Mouse (Mus musculus) 3134 (cell line): ENCODE measurements around the gene Fam185a.

Experiments
- DNase-seq: peaks from one replicate; pipeline ENCODE4 v3.0.0-alpha.2; 2011; ENCODE audit warnings: low spot score; ENCODE audit not compliant: insufficient read length; ENCODE audit errors: extremely low read depth

Gene Fam185a

GRCm38 (mm10) chr5:21420609-21421008 is 4.1 kb upstream of the Fam185a start:
- no peak for DNase-seq

GRCm38 (mm10) chr5:21426666-21427065 is 1.9 kb downstream of the Fam185a start:
- DNase-seq = no peak

GRCm38 (mm10) chr5:21434148-21434929 is 9.6 kb downstream of the Fam185a start:
- peak; percentile 9 for DNase-seq

GRCm38 (mm10) chr5:21436471-21436975 is 11.8 kb downstream of the Fam185a start:
- no peak for DNase-seq

GRCm38 (mm10) chr5:21438428-21438827 is 13.7 kb downstream of the Fam185a start:
- no peak for DNase-seq

GRCm38 (mm10) chr5:21439446-21440110 is 14.8 kb downstream of the Fam185a start:
- DNase-seq = no peak

GRCm38 (mm10) chr5:21440833-21441530 is 16.2 kb downstream of the Fam185a start:
- DNase-seq = no peak

- DNase-seq = no peak
Measured at GRCm38 (mm10) chr5:21467387-21467786, 42.6 kb downstream of the Fam185a start.

GRCm38 (mm10) chr5:21468100-21468499 is 43.3 kb downstream of the Fam185a start:
- no peak for DNase-seq

- DNase-seq = no peak
Measured at GRCm38 (mm10) chr5:21478428-21478827, 53.7 kb downstream of the Fam185a start.

- DNase-seq = no peak
Measured at GRCm38 (mm10) chr5:21479746-21480145, 55.0 kb downstream of the Fam185a start.

- DNase-seq = peak; percentile 44
Measured at GRCm38 (mm10) chr5:21481521-21481920, 56.8 kb downstream of the Fam185a start.

- DNase-seq = no peak
Measured at GRCm38 (mm10) chr5:21482446-21483222, 57.9 kb downstream of the Fam185a start.

- no peak for DNase-seq
Measured at GRCm38 (mm10) chr5:21483275-21483674, 58.5 kb downstream of the Fam185a start.

- DNase-seq = no peak
Measured at GRCm38 (mm10) chr5:21485197-21485829, 60.6 kb downstream of the Fam185a start.

- no peak for DNase-seq
Measured at GRCm38 (mm10) chr5:21486798-21487197, 62.0 kb downstream of the Fam185a start.

- DNase-seq = peak; percentile 40
Measured at GRCm38 (mm10) chr5:21487306-21487705, 62.5 kb downstream of the Fam185a start.

GRCm38 (mm10) chr5:21487716-21488115 is 63.0 kb downstream of the Fam185a start:
- no peak for DNase-seq

- no peak for DNase-seq
Measured at GRCm38 (mm10) chr5:21488506-21488905, 63.7 kb downstream of the Fam185a start.

- no peak for DNase-seq
Measured at GRCm38 (mm10) chr5:21489135-21489534, 64.4 kb downstream of the Fam185a start.
